Mouse (Mus musculus): ENCODE results near the gene Slc22a12. TPM values are rescaled to one million over a fixed set of nuclear protein-coding genes. Genes with fewer than 3 reads are reported as not detected.
A peak's percentile ranks its signal among the peaks of the same experiment; 100 is the strongest.

Slc22a12 gene
- polyA plus RNA-seq, 1 experiment from 2014 or later, result not detected

GRCm38 (mm10) chr19:6514940-6515339 is 27.9 kb downstream of the Slc22a12 start:
- no peaks in the 10 kb centered on the region for H3K4me1 ChIP-seq (replicated peaks)
- WGBS, result 61% methylated on average over 6 of the region's 6 CpGs

GRCm38 (mm10) chr19:6513389-6514139 is 29.3 kb downstream of the Slc22a12 start:
- H3K9me3 ChIP-seq (replicated peaks), result no peaks in the 10 kb centered on the region
- H3K27ac ChIP-seq, result no peak overlapping the region
- WGBS, result 8% methylated on average over 15 of the region's 15 CpGs
- H3K4me3 ChIP-seq, result no peak overlapping the region
- no peak overlapping the region for H3K4me2 ChIP-seq
- no peaks in the 10 kb centered on the region for H3K4me1 ChIP-seq (replicated peaks)
- no peaks in the 10 kb centered on the region for H3K36me3 ChIP-seq
- ATAC-seq (replicated peaks; ENCODE audit: insufficient number of reproducible peaks, insufficient read depth, low FRiP score, low read depth), result no peak
- no peak overlapping the region for H3K9ac ChIP-seq
- H3K27me3 ChIP-seq, result peaks cover 60% of the 10 kb centered on the region

More at GRCm38 (mm10) chr19:6514940-6515339, 27.9 kb downstream of the Slc22a12 start:
- Histone ChIP-seq H3K36me3 (no peaks in the 10 kb centered on the region), H3K9ac (no peak overlapping the region), H3K27me3 (peaks cover 53% of the 10 kb centered on the region), H3K4me2 (no peak overlapping the region), H3K4me3 (no peak overlapping the region), H3K9me3 (replicated peaks) (no peaks in the 10 kb centered on the region), H3K27ac (no peak overlapping the region)
- ATAC-seq (replicated peaks; ENCODE audit: insufficient number of reproducible peaks, insufficient read depth, low FRiP score, low read depth), result no peak

GRCm38 (mm10) chr19:6510546-6510945 is 32.3 kb downstream of the Slc22a12 start:
- Histone ChIP-seq H3K9me3 (replicated peaks) (no peaks in the 10 kb centered on the region), H3K36me3 (no peaks in the 10 kb centered on the region), H3K9ac (no peak overlapping the region), H3K27ac (no peak overlapping the region), H3K4me3 (no peak overlapping the region), H3K4me2 (no peak overlapping the region), H3K4me1 (replicated peaks) (no peaks in the 10 kb centered on the region), H3K27me3 (peaks cover 90% of the 10 kb centered on the region)
- whole genome bisulfite sequencing, result 66% methylated on average over 2 of the region's 2 CpGs
- no peak for ATAC-seq (replicated peaks; ENCODE audit: insufficient number of reproducible peaks, insufficient read depth, low FRiP score, low read depth)

GRCm38 (mm10) chr19:6509881-6510280 is 33.0 kb downstream of the Slc22a12 start:
- peaks cover 92% of the 10 kb centered on the region for H3K27me3 ChIP-seq
- H3K4me3 ChIP-seq, result no peak overlapping the region
- no peak for ATAC-seq (replicated peaks; ENCODE audit: insufficient number of reproducible peaks, insufficient read depth, low FRiP score, low read depth)
- H3K4me2 ChIP-seq, result no peak overlapping the region
- no peak overlapping the region for H3K27ac ChIP-seq
- H3K9me3 ChIP-seq (replicated peaks), result no peaks in the 10 kb centered on the region
- H3K9ac ChIP-seq, result no peak overlapping the region
- H3K36me3 ChIP-seq, result no peaks in the 10 kb centered on the region
- no peaks in the 10 kb centered on the region for H3K4me1 ChIP-seq (replicated peaks)
- 62% methylated on average over 10 of the region's 10 CpGs for WGBS

GRCm38 (mm10) chr19:6507393-6507792 is 35.4 kb downstream of the Slc22a12 start:
- peaks cover 92% of the 10 kb centered on the region for H3K27me3 ChIP-seq
- no peak for ATAC-seq (replicated peaks; ENCODE audit: insufficient number of reproducible peaks, insufficient read depth, low FRiP score, low read depth)
- H3K9ac ChIP-seq, result no peak overlapping the region
- no peak overlapping the region for H3K4me3 ChIP-seq
- peaks cover 7% of the 10 kb centered on the region for H3K4me1 ChIP-seq (replicated peaks)
- no peaks in the 10 kb centered on the region for H3K36me3 ChIP-seq
- no peak overlapping the region for H3K27ac ChIP-seq
- H3K9me3 ChIP-seq (replicated peaks), result no peaks in the 10 kb centered on the region
- H3K4me2 ChIP-seq, result no peak overlapping the region
- 28% methylated on average over 10 of the region's 10 CpGs for WGBS

- Histone ChIP-seq H3K27me3 (peaks cover 93% of the 10 kb centered on the region), H3K27ac (no peak overlapping the region), H3K9me3 (replicated peaks) (no peaks in the 10 kb centered on the region), H3K4me3 (no peak overlapping the region), H3K4me2 (no peak overlapping the region), H3K9ac (no peak overlapping the region), H3K4me1 (replicated peaks) (peaks cover 12% of the 10 kb centered on the region), H3K36me3 (no peaks in the 10 kb centered on the region)
- 75% methylated on average over 12 of the region's 12 CpGs for WGBS
- ATAC-seq (replicated peaks; ENCODE audit: insufficient number of reproducible peaks, insufficient read depth, low FRiP score, low read depth), result 0 out of 2 replicates have a peak, but pooled peaks have one; percentile 1
Measured at GRCm38 (mm10) chr19:6504656-6505045, 38.2 kb downstream of the Slc22a12 start.

GRCm38 (mm10) chr19:6503926-6504655 is 38.7 kb downstream of the Slc22a12 start:
- ATAC-seq (replicated peaks; ENCODE audit: insufficient number of reproducible peaks, insufficient read depth, low FRiP score, low read depth), result 0 out of 2 replicates have a peak, but pooled peaks have one; percentile 1
- H3K36me3 ChIP-seq, result no peaks in the 10 kb centered on the region
- H3K4me3 ChIP-seq, result no peak overlapping the region
- no peak overlapping the region for H3K4me2 ChIP-seq
- 20% methylated on average over 16 of the region's 16 CpGs for WGBS
- peaks cover 12% of the 10 kb centered on the region for H3K4me1 ChIP-seq (replicated peaks)
- H3K27ac ChIP-seq, result no peak overlapping the region
- H3K9ac ChIP-seq, result no peak overlapping the region
- H3K9me3 ChIP-seq (replicated peaks), result no peaks in the 10 kb centered on the region
- H3K27me3 ChIP-seq, result peaks cover 95% of the 10 kb centered on the region

GRCm38 (mm10) chr19:6502543-6503319 is 40.1 kb downstream of the Slc22a12 start:
- peak overlapping the region; percentile 62 for H3K4me2 ChIP-seq
- H3K9ac ChIP-seq, result no peak overlapping the region
- 4% methylated on average over 20 of the region's 20 CpGs for WGBS
- ATAC-seq (replicated peaks; ENCODE audit: insufficient number of reproducible peaks, insufficient read depth, low FRiP score, low read depth), result no peak
- H3K27ac ChIP-seq, result no peak overlapping the region
- peak overlapping the region; percentile 32 for H3K4me3 ChIP-seq
- no peaks in the 10 kb centered on the region for H3K9me3 ChIP-seq (replicated peaks)
- peaks cover 18% of the 10 kb centered on the region for H3K4me1 ChIP-seq (replicated peaks)
- no peaks in the 10 kb centered on the region for H3K36me3 ChIP-seq
- H3K27me3 ChIP-seq, result peaks cover 100% of the 10 kb centered on the region

- Histone ChIP-seq H3K4me1 (replicated peaks) (peaks cover 24% of the 10 kb centered on the region), H3K27me3 (peaks cover 99% of the 10 kb centered on the region), H3K4me2 (peak overlapping the region; percentile 62), H3K9me3 (replicated peaks) (no peaks in the 10 kb centered on the region), H3K27ac (no peak overlapping the region), H3K4me3 (peak overlapping the region; percentile 32), H3K36me3 (no peaks in the 10 kb centered on the region), H3K9ac (no peak overlapping the region)
- 1% methylated on average over 25 of the region's 25 CpGs for WGBS
- no peak for ATAC-seq (replicated peaks; ENCODE audit: insufficient number of reproducible peaks, insufficient read depth, low FRiP score, low read depth)
Measured at GRCm38 (mm10) chr19:6502035-6502541, 40.7 kb downstream of the Slc22a12 start.

- Histone ChIP-seq H3K4me3 (no peak overlapping the region), H3K27me3 (peaks cover 98% of the 10 kb centered on the region), H3K27ac (no peak overlapping the region), H3K9me3 (replicated peaks) (no peaks in the 10 kb centered on the region), H3K36me3 (no peaks in the 10 kb centered on the region), H3K4me1 (replicated peaks) (peaks cover 24% of the 10 kb centered on the region), H3K9ac (no peak overlapping the region), H3K4me2 (no peak overlapping the region)
- ATAC-seq (replicated peaks; ENCODE audit: insufficient number of reproducible peaks, insufficient read depth, low FRiP score, low read depth), result no peak
- 29% methylated on average over 2 of the region's 2 CpGs for WGBS
Measured at GRCm38 (mm10) chr19:6500636-6501025, 42.2 kb downstream of the Slc22a12 start.
